Mouse (Mus musculus): ENCODE data around the gene Gpsm3. TPM values are rescaled to one million over a fixed set of nuclear protein-coding genes. Genes with fewer than 3 reads are reported as not detected.

The Gpsm3 gene
- total and polyA plus RNA-seq, 3 experiments: 13.0 to 38.7 (median 18.2) TPM

GRCm38 (mm10) chr17:34627093-34627942 lies 37.7 kb downstream of the Gpsm3 start:
- DNase-seq (ENCODE audit: extremely low read depth): no peak
- H3K9me3 ChIP-seq (replicated peaks; ENCODE audit: low read length): peaks cover 2% of the 10 kb centered on the region
- H3K9ac ChIP-seq (ENCODE audit: insufficient read depth, low read depth): peak overlapping the region; percentile 10
- in situ Hi-C loops (cut with MboI; ENCODE audit: low pct_ligation_motif_present, low pct_unique_long_range_greater_than_20kb, low sequenced_read_pairs) (no loop called here), dilution Hi-C loops (cut with MboI; ENCODE audit: extremely low pct_ligation_motif_present, extremely low pct_unique_long_range_greater_than_20kb, low sequenced_read_pairs) (no loop called here)
- no peaks in the 10 kb centered on the region for H3K36me3 ChIP-seq (replicated peaks in 1 of 2; ENCODE audit: control insufficient read depth in 1 of 2, insufficient read depth in 1 of 2, low read length in 1 of 2)
- H3K79me2 ChIP-seq (replicated peaks; ENCODE audit: control insufficient read depth, extremely low read depth, insufficient read depth, poor library complexity, severe bottlenecking): no peaks in the 10 kb centered on the region
- peaks cover 48% of the 10 kb centered on the region for H3K27me3 ChIP-seq (replicated peaks)
- peaks cover 2 to 3% of the 10 kb centered on the region in 2 experiments; a peak in 2 of 4 replicates for H3K4me1 ChIP-seq (ENCODE audit: control insufficient read depth in 1 of 2, insufficient read depth in 2 of 2)
- TF ChIP-seq MAX (IDR thresholded peaks at IDR 0.05; ENCODE audit: low read length): no peak
- TF ChIP-seq ELF1 (IDR thresholded peaks at IDR 0.05; ENCODE audit: low read depth, low read length): 0 out of 2 replicates have a peak, but pooled peaks have one; percentile 16
- no peak for TF ChIP-seq NELFE (IDR thresholded peaks at IDR 0.05; ENCODE audit: low read depth, low read length)
- TF ChIP-seq CHD1 (IDR thresholded peaks at IDR 0.05; ENCODE audit: low read depth, low read length): peak; percentile 92; the same call in 1 of the 2 replicates
- peak; percentile 64 for TF ChIP-seq MXI1 (IDR thresholded peaks at IDR 0.05; ENCODE audit: low read depth, low read length)
- H3K27ac ChIP-seq (ENCODE audit: insufficient read depth, low read depth): no peak overlapping the region
- H3K4me3 ChIP-seq (replicated peaks in 1 of 3; ENCODE audit: low read depth in 2 of 3, low read length in 2 of 3, poor library complexity in 1 of 3): peak overlapping the region in 2 of 3 experiments; percentile 48 to 49
- peak overlapping the region; percentile 75 for H3K4me2 ChIP-seq (ENCODE audit: insufficient read depth, low read depth, poor library complexity, severe bottlenecking)

- in situ Hi-C loops (cut with MboI; ENCODE audit: low pct_ligation_motif_present, low pct_unique_long_range_greater_than_20kb, low sequenced_read_pairs): no loop called here
- H3K27ac ChIP-seq (ENCODE audit: insufficient read depth, low read depth): no peak within 1 kb of the TSS
- peaks cover 2 to 3% of the 10 kb centered on the region in 2 experiments; a peak in 2 of 4 replicates for H3K4me1 ChIP-seq (ENCODE audit: control insufficient read depth in 1 of 2, insufficient read depth in 2 of 2)
- peak within 1 kb of the TSS in 2 of 3 experiments; percentile 43 to 49 for H3K4me3 ChIP-seq (replicated peaks in 1 of 3; ENCODE audit: low read depth in 2 of 3, low read length in 2 of 3, poor library complexity in 1 of 3)
- dilution Hi-C loops (cut with MboI; ENCODE audit: extremely low pct_ligation_motif_present, extremely low pct_unique_long_range_greater_than_20kb, low sequenced_read_pairs): no loop called here
- peaks cover 53% of the 10 kb centered on the region for H3K27me3 ChIP-seq (replicated peaks)
- no peak within 1 kb of the TSS for H3K9ac ChIP-seq (ENCODE audit: insufficient read depth, low read depth)
- no peaks in the 10 kb centered on the region for H3K79me2 ChIP-seq (replicated peaks; ENCODE audit: control insufficient read depth, extremely low read depth, insufficient read depth, poor library complexity, severe bottlenecking)
- H3K4me2 ChIP-seq (ENCODE audit: insufficient read depth, low read depth, poor library complexity, severe bottlenecking): peak within 1 kb of the TSS; percentile 75
- no peak for DNase-seq (ENCODE audit: extremely low read depth)
- H3K9me3 ChIP-seq (replicated peaks; ENCODE audit: low read length): peaks cover 2% of the 10 kb centered on the region
- TF ChIP-seq POLR2A (IDR thresholded peaks at IDR 0.05; ENCODE audit: low read depth, low read length) (no peak), KAT2A (IDR thresholded peaks at IDR 0.05; ENCODE audit: insufficient replicate concordance, low read length) (no peak), JUND (conservative IDR thresholded peaks at IDR 0.05; ENCODE audit: low read depth, low read length) (no peak), ZNF384 (IDR thresholded peaks at IDR 0.05; ENCODE audit: low read depth, low read length) (no peak), EP300 (IDR thresholded peaks at IDR 0.05; ENCODE audit: low read length) (no peak)
- no peaks in the 10 kb centered on the region for H3K36me3 ChIP-seq (replicated peaks in 1 of 2; ENCODE audit: control insufficient read depth in 1 of 2, insufficient read depth in 1 of 2, low read length in 1 of 2)
Measured at GRCm38 (mm10) chr17:34627943-34628643, 38.5 kb downstream of the Gpsm3 start, which contains the start of gene Ppt2. TSS of gene Ppt2 (minus strand) at chr17:34628510.

- no peak overlapping the region for H3K4me3 ChIP-seq (replicated peaks in 1 of 3; ENCODE audit: low read depth in 2 of 3, low read length in 2 of 3, poor library complexity in 1 of 3)
- peaks cover 57% of the 10 kb centered on the region for H3K27me3 ChIP-seq (replicated peaks)
- dilution Hi-C loops (cut with MboI; ENCODE audit: extremely low pct_ligation_motif_present, extremely low pct_unique_long_range_greater_than_20kb, low sequenced_read_pairs) (no loop called here), in situ Hi-C loops (cut with MboI; ENCODE audit: low pct_ligation_motif_present, low pct_unique_long_range_greater_than_20kb, low sequenced_read_pairs) (no loop called here)
- no peak overlapping the region for H3K9ac ChIP-seq (ENCODE audit: insufficient read depth, low read depth)
- no peaks in the 10 kb centered on the region for H3K79me2 ChIP-seq (replicated peaks; ENCODE audit: control insufficient read depth, extremely low read depth, insufficient read depth, poor library complexity, severe bottlenecking)
- no peak overlapping the region for H3K27ac ChIP-seq (ENCODE audit: insufficient read depth, low read depth)
- no peaks in the 10 kb centered on the region for H3K36me3 ChIP-seq (replicated peaks in 1 of 2; ENCODE audit: control insufficient read depth in 1 of 2, insufficient read depth in 1 of 2, low read length in 1 of 2)
- H3K4me1 ChIP-seq (ENCODE audit: control insufficient read depth in 1 of 2, insufficient read depth in 2 of 2): peaks cover 2 to 3% of the 10 kb centered on the region in 2 experiments; a peak in 2 of 4 replicates
- no peak for DNase-seq (ENCODE audit: extremely low read depth)
- TF ChIP-seq MAFK (IDR thresholded peaks at IDR 0.05; ENCODE audit: insufficient replicate concordance, low read length) (no peak), UBTF (IDR thresholded peaks at IDR 0.05; ENCODE audit: low read depth, low read length) (no peak), ETS1 (conservative IDR thresholded peaks at IDR 0.05; ENCODE audit: low read depth, low read length) (no peak), ZMIZ1 (IDR thresholded peaks at IDR 0.05; ENCODE audit: low read depth, low read length) (no peak), CHD2 (IDR thresholded peaks at IDR 0.05; ENCODE audit: low read length) (no peak), MYC (IDR thresholded peaks at IDR 0.05; ENCODE audit: low read depth, low read length) (no peak), HCFC1 (IDR thresholded peaks at IDR 0.05; ENCODE audit: low read depth, low read length) (no peak), KAT2A (IDR thresholded peaks at IDR 0.05; ENCODE audit: insufficient replicate concordance, low read length) (no peak), MEF2A (IDR thresholded peaks at IDR 0.05; ENCODE audit: borderline replicate concordance, low read depth, low read length) (no peak), RCOR1 (conservative IDR thresholded peaks at IDR 0.05; ENCODE audit: low read depth, low read length) (no peak), CHD1 (IDR thresholded peaks at IDR 0.05; ENCODE audit: low read depth, low read length) (no peak), NELFE (IDR thresholded peaks at IDR 0.05; ENCODE audit: low read depth, low read length) (no peak), EP300 (IDR thresholded peaks at IDR 0.05; ENCODE audit: low read length) (no peak), RAD21 (IDR thresholded peaks at IDR 0.05; ENCODE audit: low read depth, low read length) (no peak), TBP (conservative IDR thresholded peaks at IDR 0.05; ENCODE audit: low read depth, low read length) (no peak), SIN3A (IDR thresholded peaks at IDR 0.05; ENCODE audit: low read length) (no peak)
- H3K4me2 ChIP-seq (ENCODE audit: insufficient read depth, low read depth, poor library complexity, severe bottlenecking): no peak overlapping the region
- peaks cover 2% of the 10 kb centered on the region for H3K9me3 ChIP-seq (replicated peaks; ENCODE audit: low read length)
Measured at GRCm38 (mm10) chr17:34628644-34628967, 39.0 kb downstream of the Gpsm3 start.

Measured in CH12.LX (cell line).